Mouse (Mus musculus) heart, adult 8-10 months (tissue): ENCODE measurements around the gene Fgf14. TPM values are rescaled to one million over a fixed set of nuclear protein-coding genes. Genes with fewer than 3 reads are reported as not detected.
A peak's percentile ranks its signal among the peaks of the same experiment; 100 is the strongest.
"Not testable (repeated sequence)": the region's sequence is repeated elsewhere in the genome, so short reads cannot be mapped to it uniquely, and the experiment has no call there.

ENCODE experiments used
- DNase-seq: peaks from one replicate; pipeline ENCODE4 v3.0.0; 2022; ENCODE audit warnings: low spot score
- total RNA-seq, 4 experiments: library from RNA; stranded (reverse); gene quantifications; 2 replicates each; pipeline ENCODE4 v1.2.4; 2022

The Fgf14 gene
- total RNA-seq, 4 experiments from 2014 or later = 1.1 to 2.3 (median 1.8) TPM

GRCm38 (mm10) chr14:124474066-124474667, 202.8 kb downstream of the Fgf14 start:
- DNase-seq = no peak

GRCm38 (mm10) chr14:124470909-124471308, 206.0 kb downstream of the Fgf14 start:
- no peak for DNase-seq

- DNase-seq = no peak
These were observed 221.8 kb downstream of the Fgf14 start for GRCm38 (mm10) chr14:124455120-124455519.

GRCm38 (mm10) chr14:124446096-124446840, 230.7 kb downstream of the Fgf14 start:
- DNase-seq = no peak

DNA sequence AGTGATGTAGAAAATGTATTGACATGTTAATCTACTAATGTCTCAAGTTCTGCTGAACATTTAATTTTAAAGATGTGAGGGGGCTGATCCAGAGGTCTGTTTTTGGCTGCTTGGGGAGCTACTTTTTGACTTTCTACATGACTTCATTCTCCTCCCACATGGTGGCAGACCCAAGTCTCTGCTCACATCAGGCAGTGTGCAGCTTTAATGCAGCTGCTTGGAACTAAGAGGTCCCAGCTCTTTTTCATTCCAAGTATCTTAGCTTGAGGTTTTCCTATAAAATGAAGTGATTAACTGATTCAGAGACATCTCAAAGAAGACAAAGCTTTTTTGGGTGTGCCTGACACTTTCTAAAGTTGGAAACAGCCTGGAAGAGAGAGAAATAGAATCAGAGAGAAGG, 232.1 kb downstream of the Fgf14 start:
- DNase-seq = no peak

DNA sequence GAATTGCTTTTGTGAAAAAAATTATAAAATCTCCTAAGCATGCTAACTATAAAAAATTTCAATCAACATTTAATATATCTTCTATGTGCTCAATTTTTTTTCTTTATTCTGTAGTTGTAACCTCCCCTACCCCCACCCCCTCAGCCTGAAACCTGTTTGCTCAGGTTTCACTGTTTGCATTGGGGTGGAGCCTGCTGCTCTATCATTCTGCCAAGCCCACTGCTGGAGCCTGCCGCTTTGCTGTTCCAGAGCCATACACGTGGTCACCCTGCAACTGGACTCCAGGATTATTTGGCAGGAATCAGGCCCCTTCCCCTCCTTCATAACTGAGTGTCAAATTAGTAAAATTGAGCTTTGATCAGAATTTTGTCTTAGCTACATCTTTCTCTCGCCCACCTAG, 237.6 kb downstream of the Fgf14 start:
- DNase-seq = not testable (repeated sequence)

DNA sequence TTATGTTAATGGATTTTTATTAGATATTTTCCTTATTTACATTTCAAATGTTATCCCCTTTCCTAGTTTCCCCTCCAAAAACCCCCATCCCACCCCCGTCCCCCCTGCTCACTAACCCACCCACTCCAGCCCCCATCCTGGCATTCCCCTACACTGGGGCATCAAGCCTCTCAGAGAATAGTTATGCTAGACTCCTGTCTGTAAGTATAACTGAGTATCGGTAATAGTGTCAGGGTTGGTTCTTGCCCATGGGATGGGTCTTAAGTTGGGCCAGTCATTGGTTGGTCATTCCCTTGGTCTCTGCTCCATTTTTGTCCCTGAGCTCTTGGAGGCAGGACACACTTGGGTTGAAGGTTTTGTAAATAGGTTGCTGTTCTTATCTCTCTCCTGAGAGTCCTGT, 265.0 kb downstream of the Fgf14 start:
- no peak for DNase-seq

GRCm38 (mm10) chr14:124410945-124411344, 266.0 kb downstream of the Fgf14 start:
- DNase-seq = peak; percentile 4

DNA sequence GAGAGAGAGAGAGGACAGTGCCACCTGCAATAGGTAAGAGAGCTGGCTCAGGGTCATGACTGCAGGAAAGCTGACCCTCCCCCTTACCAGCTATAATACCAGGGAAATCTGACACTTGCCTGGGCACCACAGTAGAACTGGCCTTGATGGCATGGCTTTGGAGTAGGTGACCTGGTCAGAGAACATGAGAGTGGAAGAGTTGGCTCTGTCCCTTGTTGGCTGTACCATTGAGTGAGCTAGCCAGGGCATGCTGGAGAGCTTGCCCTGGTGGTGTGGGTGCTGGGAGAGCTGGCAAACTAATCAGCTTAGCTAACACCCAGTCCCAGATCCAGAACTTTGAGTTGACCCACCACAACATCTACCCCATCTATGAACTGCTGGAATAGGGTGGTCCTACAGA, 348.5 kb downstream of the Fgf14 start:
- DNase-seq = peak; percentile 7

GRCm38 (mm10) chr14:124319017-124319718, 357.8 kb downstream of the Fgf14 start:
- no peak for DNase-seq

DNA sequence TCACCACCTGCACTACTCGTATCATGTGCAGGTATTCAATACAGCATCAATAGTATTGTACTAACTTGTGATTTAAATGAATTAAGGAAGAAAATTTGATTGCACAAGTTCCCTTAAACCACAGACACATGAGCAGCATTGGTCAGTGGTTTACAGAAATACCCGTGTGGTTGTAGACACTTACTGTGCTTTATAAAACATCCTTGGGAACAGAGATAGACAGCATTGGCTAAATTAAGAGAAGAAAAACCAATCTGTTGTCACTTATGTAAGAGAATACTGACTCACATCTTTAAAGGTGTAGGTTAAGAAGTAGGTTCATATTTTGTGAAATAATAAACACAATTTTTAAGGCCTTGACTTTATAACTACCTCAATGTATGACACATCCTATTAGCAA, 361.4 kb downstream of the Fgf14 start:
- DNase-seq = no peak

DNA sequence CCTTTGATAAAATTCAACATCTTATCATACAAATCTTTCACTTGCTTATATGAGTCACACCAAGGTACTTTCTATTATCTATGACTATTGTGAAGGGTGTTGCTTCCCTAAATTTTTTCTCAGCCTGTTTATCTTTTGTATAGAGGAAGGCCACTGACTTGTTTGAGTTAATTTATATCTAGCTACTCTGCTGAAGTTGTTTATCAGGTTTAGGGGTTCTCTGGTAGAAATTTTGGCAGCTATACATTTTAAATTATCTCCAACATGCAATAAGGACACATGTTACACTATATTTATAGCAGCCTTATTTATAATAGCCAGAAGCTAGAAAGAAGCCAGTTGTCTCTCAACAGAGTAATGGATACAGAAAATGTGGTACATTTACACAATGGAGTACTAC, 389.9 kb downstream of the Fgf14 start:
- DNase-seq = no peak

- DNase-seq = no peak
These were observed 398.5 kb downstream of the Fgf14 start for GRCm38 (mm10) chr14:124278384-124278944.

DNA sequence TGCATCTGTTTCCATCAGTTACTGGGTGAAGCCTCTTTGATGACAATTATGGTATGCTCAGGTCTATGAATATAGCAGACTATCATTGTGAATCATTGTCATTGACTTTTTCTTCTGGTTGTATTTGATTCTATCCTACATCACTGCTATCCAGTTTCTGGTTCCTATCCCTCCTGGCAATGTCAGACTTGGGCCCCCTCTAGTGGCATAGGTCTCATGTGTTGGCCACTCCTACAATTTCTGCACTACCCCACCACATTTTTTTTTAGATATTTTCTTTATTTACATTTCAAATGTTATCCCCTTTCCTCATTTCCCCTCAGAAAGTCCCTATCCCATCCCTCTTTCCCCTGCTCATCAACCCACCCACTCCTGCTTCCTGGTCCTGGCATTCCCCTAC, 409.9 kb downstream of the Fgf14 start:
- DNase-seq = no peak

DNA sequence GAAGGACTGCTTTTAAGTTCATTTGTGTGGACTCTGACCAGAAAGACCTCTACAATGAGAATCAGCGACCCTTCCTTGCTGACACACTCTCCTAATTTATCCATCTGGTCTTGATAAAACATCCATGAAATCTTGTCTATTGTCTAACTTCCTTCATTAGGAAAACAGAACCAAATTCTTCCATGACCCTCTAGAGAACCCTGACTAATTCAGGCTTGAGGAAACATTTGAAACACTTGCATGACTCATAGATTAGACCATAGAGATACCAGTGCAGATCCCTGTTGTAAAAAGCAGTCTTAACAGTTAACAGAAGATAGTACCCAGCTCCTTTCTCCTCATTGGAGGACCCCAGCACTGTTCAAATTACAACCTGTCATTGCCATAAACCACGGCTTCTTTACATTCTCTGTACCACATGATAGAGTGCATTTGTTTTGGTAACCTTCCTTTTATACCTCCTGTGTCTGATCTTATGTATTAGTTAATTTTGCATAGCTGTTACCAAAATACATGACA, 412.3 kb downstream of the Fgf14 start:
- DNase-seq = no peak

DNA sequence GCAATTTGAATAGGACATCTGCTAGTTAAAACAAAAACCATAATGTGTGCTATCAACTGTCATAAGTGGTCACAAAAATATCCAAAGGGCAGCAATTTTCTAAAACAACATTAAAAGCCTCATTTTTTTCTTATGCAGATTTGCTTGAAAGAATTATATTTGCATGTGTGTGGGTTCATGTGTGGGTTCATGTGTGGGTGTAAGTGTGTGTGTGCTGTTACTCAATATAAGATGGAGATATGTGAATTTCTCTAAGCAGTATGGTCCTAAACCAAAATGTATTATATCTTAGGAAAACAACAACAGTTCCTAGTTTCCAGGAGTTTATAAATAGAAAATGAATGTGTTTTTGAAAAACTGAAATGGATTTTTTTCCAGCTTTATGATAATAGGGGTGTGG, 413.7 kb downstream of the Fgf14 start:
- no peak for DNase-seq

DNA sequence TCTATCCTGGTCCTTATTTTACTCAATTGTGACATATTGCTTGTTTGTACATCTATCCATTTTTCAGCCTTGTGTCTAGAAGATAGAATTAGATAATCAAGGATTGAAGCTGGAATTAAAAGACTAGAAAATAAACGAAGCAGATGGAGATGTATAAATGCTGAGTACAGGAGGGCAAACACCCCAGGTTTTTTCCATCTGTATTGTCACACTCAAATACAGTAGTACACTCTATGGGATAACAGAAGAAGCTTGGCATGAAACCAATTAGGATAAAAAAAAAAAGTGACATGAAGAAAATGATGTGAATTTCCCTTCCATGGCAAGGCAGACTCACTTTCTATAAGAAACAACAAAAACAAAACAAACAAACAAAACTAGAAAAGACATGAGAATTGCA, 429.4 kb downstream of the Fgf14 start:
- no peak for DNase-seq

- DNase-seq = no peak
These were observed 453.5 kb downstream of the Fgf14 start for GRCm38 (mm10) chr14:124223445-124223844.

- peak; percentile 3 for DNase-seq
These were observed 454.5 kb downstream of the Fgf14 start for GRCm38 (mm10) chr14:124222447-124222846.

GRCm38 (mm10) chr14:124220979-124221378, 455.9 kb downstream of the Fgf14 start:
- no peak for DNase-seq

- DNase-seq = no peak
These were observed 481.1 kb downstream of the Fgf14 start for GRCm38 (mm10) chr14:124195806-124196205.

DNA sequence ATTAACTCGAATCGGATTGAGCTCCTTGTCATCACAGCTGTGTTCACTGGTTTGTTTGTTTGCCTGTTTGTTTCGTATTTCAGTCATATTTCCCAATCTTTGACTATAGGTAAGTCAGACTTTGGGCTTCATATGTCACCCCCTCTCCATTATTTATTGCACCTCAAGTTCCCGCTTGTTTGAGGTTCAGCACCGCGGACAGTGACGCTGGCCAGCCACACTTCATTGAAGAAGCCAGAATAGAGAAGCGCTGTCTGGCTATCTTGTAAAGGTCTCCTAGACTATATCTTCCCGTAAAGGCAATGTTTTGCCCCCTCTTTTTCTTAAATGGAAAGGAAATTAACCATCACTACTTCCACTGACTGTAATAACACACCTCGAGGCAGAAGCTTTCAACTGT, 481.6 kb downstream of the Fgf14 start:
- DNase-seq = no peak
